Mouse (Mus musculus) lung, adult 2 months (tissue): ENCODE results near the gene Kcnd3. TPM values are rescaled to one million over a fixed set of nuclear protein-coding genes. Genes with fewer than 3 reads are reported as not detected.

ENCODE experiments used
- DNase-seq: peaks from one replicate; pipeline ENCODE4 v3.0.0; 2022
- H3K4me1 ChIP-seq: fragments of 200-500 bp; 2 replicates; pipeline ENCODE4 v1.6.1; 2011; ENCODE audit warnings: low read length; ENCODE audit not compliant: control insufficient read depth, insufficient read depth
- H3K4me3 ChIP-seq: fragments of 200-500 bp; replicated peaks from 2 replicates; pipeline ENCODE3; 2011; ENCODE audit warnings: low read depth, mild to moderate bottlenecking, control low read depth, low read length; ENCODE audit errors: extremely low read depth
- CTCF ChIP-seq: fragments of 200-500 bp; IDR thresholded peaks from 2 replicates; pipeline ENCODE4 v1.5.1; 2011; ENCODE audit warnings: mild to moderate bottlenecking, low read length, control low read depth; ENCODE audit not compliant: insufficient read depth
- POLR2A ChIP-seq: fragments of 200-500 bp; IDR thresholded peaks from 2 replicates; pipeline ENCODE4 v1.6.1; 2011; ENCODE audit warnings: low read depth, mild to moderate bottlenecking, control low read depth, low read length, borderline replicate concordance; ENCODE audit errors: extremely low read depth
- WGBS: fragments of 180-500 bp; shearing (Covaris S2); methylation state at CpG from one replicate; pipeline ENCODE4 v1.1.7; 2018; 5-methylcytosine and 5-hydroxymethylcytosine counted together
- polyA plus RNA-seq: library from polyadenylated mRNA; depleted of rRNA; stranded (reverse); fragments of >200 nt; gene quantifications from 2 replicates; pipeline ENCODE4 v1.2.3, GENCODE M21; 2012

Gene Kcnd3
- polyA plus RNA-seq, 1 experiment: 1.7 TPM

GRCm38 (mm10) chr3:105707590-105707989 lies 255.5 kb downstream of the Kcnd3 start:
- no peak for TF ChIP-seq POLR2A
- TF ChIP-seq CTCF: no peak
- H3K4me3 ChIP-seq: no peak overlapping the region
- WGBS: 64% methylated on average over 7 of the region's 7 CpGs
- peaks cover 2% of the 10 kb centered on the region; the same call in 1 of the 2 replicates for H3K4me1 ChIP-seq
- DNase-seq: no peak

- peaks cover 2% of the 10 kb centered on the region; the same call in 1 of the 2 replicates for H3K4me1 ChIP-seq
- DNase-seq: no peak
- no peak overlapping the region for H3K4me3 ChIP-seq
- no peak for TF ChIP-seq POLR2A
- TF ChIP-seq CTCF: no peak
- 35% methylated on average over 6 of the region's 6 CpGs for WGBS
Observed at GRCm38 (mm10) chr3:105710246-105710645, 258.1 kb downstream of the Kcnd3 start.

DNA sequence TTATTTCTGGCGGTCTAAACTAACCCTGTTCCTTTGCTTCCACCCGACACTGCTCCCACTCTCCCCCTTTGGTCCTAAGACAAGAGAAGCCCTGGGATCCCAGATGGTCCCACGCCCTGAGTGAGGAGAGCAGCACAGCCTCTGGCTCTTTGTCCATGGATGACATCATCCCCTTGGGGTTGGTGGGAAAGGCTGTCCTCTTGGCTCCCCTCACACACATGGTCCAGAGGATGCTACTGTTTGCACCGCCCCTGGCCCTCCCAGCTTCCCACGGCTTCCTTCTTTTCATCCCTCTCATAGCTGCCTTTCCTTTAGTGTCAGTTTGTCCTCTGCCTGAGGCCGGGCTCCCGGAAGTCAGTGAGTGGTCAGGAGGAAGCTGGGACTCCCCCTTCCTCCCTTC lies 259.6 kb downstream of the Kcnd3 start:
- WGBS: 54% methylated on average over 7 of the region's 7 CpGs
- TF ChIP-seq CTCF (no peak), POLR2A (no peak; the same call in 1 of the 2 replicates)
- Histone ChIP-seq H3K4me1 (peaks cover 2% of the 10 kb centered on the region; the same call in 1 of the 2 replicates), H3K4me3 (no peak overlapping the region)
- DNase-seq: no peak

- peaks cover 2% of the 10 kb centered on the region; the same call in 1 of the 2 replicates for H3K4me1 ChIP-seq
- TF ChIP-seq POLR2A: no peak
- no peak for TF ChIP-seq CTCF
- DNase-seq: no peak
- no peak overlapping the region for H3K4me3 ChIP-seq
Observed at GRCm38 (mm10) chr3:105712827-105713226, 260.7 kb downstream of the Kcnd3 start.

DNA sequence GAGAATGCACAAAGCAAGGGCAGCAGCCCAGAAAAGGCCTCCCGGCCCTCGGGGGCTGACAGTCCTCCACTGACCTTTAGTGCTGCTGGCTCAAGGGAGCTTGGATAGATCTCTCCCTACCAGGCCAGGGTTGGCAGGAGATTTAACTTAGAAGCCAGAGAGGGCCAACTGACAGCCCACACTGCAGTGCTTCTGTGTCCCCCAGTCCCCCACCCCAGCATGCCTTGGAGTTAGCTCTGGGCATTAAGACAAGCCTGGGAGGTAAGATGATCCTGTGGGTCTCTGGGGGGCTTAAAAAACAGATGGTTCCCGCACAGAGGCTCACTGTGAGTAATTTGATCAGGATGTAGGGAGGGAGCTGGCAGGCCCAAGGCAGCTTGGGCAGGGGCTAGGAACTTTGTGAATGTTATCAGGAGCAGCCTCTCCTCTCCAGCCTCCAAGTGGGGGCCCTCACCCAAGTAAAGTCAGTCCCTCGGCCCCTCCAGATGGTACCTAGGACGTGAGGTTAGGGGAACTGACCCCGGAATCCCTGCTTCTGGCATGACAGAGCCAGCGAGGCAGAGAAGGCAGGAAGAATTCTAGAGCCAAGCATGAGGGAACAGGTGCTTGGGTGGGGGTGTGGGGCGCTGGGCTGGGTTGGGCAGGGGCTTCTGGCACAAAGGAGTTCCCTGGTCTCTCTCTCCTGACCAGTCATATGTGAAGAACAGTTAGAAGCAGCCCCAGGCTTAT lies 262.1 kb downstream of the Kcnd3 start:
- Histone ChIP-seq H3K4me3 (no peak overlapping the region), H3K4me1 (peaks cover 2% of the 10 kb centered on the region; the same call in 1 of the 2 replicates)
- no peak for DNase-seq
- TF ChIP-seq CTCF: no peak
- no peak for TF ChIP-seq POLR2A
- WGBS: 43% methylated on average over 8 of the region's 8 CpGs

- DNase-seq: no peak
- Histone ChIP-seq H3K4me3 (no peak overlapping the region), H3K4me1 (0 out of 2 replicates have a peak, but pooled peaks cover 2% of the 10 kb centered on the region)
- TF ChIP-seq CTCF (no peak), POLR2A (no peak)
Observed at GRCm38 (mm10) chr3:105714820-105715167, 262.7 kb downstream of the Kcnd3 start.

DNA sequence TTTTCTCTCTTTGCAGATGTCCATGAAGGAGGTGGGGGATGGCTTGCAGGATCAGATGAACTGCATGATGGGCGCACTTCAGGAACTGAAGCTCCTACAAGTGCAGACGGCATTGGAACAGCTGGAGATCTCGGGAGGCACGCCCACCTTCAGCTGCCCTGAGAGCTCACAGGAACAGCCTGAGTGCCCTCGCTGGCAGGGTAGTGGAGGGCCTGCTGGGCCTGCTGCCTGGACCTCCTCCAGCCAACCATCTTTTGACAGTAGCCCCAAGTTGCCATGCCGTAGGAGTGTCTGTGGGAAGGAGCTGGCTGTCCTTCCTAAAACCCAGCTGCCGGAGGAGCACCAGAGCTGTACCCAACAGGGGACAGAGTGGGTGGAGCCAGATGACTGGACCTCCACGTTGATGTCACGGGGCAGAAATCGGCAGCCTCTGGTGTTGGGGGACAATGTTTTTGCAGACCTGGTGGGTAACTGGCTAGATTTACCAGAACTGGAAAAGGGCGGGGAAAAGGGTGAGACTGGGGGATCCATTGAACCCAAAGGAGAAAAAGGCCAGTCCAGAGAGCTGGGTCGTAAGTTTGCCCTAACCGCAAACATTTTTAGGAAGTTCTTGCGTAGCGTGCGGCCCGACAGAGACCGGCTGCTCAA lies 264.3 kb downstream of the Kcnd3 start:
- DNase-seq: no peak

DNA sequence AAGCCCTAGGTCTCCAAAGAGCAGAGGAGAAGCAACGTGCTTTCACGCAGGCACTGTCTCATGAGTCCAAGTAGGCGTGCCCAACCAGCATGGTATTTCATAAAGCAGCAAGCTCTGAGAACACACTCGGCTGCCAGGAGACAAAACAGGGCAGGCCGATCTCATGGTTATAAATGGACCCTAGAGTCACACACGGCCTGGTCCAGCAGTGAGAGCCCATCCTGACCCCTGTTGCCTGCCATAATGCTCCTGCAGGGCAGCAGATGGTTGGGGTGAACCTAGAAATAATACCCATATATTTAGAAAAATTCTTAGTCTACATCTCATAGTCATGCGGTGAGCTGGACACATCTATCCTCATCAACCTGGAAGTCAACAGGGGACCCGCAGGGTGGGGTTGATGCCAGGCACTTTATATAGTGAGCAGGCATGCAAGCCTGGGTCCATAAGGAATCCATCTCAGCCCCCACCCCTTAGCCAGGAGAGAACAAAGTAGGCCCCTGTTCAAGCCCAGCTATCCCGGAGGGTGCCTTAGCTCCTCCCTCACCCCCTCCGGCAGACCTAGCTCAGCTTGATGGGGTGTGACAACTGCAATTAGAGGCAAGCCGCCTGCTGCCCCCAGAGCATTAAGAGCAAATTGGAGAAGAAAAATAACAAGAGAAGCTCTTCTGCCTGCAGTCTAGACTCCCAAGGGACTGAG lies 265.9 kb downstream of the Kcnd3 start:
- Histone ChIP-seq H3K4me1 (no peaks in the 10 kb centered on the region), H3K4me3 (no peak overlapping the region)
- 68% methylated on average over 11 of the region's 11 CpGs for WGBS
- DNase-seq: no peak
- TF ChIP-seq POLR2A (no peak), CTCF (no peak)

More for the DNA sequence above, 264.3 kb downstream of the Kcnd3 start:
- no peaks in the 10 kb centered on the region for H3K4me1 ChIP-seq
- WGBS: 66% methylated on average over 18 of the region's 18 CpGs
- TF ChIP-seq POLR2A (no peak), CTCF (no peak)
- no peak overlapping the region for H3K4me3 ChIP-seq

DNA sequence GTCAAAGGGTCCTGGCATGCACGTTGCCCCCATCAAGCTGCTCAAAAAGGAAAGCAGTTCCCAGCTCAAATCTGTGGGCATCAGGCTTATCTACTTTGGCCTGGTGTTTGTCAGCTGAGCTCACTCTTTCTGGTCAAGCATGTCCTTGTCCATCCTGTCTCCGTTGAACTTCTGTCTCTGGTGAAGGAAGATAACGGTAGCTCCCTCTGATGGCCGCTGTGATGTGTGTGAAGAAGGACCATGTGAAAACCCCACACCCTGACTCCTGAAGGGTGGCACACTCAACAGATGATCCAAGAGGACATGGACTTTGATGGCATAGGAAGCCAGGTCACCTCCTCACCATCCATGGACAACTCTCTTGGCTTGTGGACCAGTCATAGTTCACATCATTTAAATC lies 266.6 kb downstream of the Kcnd3 start:
- no peak for TF ChIP-seq CTCF
- no peak for TF ChIP-seq POLR2A
- no peaks in the 10 kb centered on the region for H3K4me1 ChIP-seq
- 47% methylated on average over 4 of the region's 4 CpGs for WGBS
- H3K4me3 ChIP-seq: no peak overlapping the region
- no peak for DNase-seq
